Mouse (Mus musculus) adrenal gland, postnatal 14 days (tissue): ENCODE measurements at regions not wholly inside any gene's neighbourhood (a gene's known extent, or its start where the extent isn't known, plus 50 kb on each side); places are given as distances from the start of the nearest gene placed in this dataset.
A peak's percentile ranks its signal among the peaks of the same experiment; 100 is the strongest.

ENCODE experiments used
- DNase-seq: peaks from one replicate; pipeline ENCODE4 v3.0.0; 2021; ENCODE audit warnings: mixed read lengths

- DNase-seq = no peak
Observed at GRCm38 (mm10) chr12:26244701-26245100, 170.4 kb downstream of the Rnf144a start.

GRCm38 (mm10) chr12:26227557-26228020 is 187.5 kb downstream of the Rnf144a start:
- DNase-seq = no peak

- DNase-seq = peak; percentile 39
Observed at GRCm38 (mm10) chr12:26226363-26226762, 188.7 kb downstream of the Rnf144a start.

DNA sequence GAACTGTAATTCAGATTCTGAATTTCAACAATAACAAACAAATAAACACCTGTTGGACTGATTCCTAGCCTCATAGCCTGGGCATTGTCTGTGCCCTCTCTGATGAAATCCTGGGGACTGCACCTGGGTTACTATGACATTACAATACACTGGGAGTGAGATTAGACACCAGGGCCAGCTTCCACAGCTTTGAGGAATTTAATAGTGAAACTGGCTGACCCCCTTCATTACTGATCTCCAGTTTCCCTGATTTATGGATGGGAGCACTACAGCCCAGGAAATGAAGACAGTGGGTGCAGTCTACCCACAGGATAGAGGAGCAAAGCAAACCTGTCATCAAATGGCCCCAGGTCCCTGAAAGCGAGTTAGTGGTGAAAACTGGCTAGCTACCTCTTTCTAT is 202.6 kb downstream of the Rnf144a start:
- no peak for DNase-seq

DNA sequence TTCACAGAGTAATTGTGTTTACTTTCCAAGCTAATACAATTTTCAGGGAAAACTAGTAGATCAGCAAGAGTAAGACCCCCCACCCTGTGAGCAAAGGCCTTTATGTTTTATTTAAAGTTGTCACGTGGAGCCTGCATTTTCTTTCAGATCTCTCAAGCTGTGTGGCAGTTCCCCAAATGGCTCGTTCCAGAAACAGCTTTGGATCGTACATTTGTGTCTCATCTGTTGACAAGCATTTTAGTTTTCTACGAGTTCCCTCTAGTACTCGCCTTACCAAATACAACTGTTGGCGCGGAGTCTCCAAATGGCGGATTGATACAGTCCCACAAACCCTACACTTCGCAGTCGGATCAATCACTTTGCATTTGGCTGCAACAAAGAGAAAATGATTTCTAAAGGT is 203.6 kb downstream of the Rnf144a start:
- DNase-seq = no peak

GRCm38 (mm10) chr12:26206751-26207150 is 208.3 kb downstream of the Rnf144a start:
- DNase-seq = no peak

DNA sequence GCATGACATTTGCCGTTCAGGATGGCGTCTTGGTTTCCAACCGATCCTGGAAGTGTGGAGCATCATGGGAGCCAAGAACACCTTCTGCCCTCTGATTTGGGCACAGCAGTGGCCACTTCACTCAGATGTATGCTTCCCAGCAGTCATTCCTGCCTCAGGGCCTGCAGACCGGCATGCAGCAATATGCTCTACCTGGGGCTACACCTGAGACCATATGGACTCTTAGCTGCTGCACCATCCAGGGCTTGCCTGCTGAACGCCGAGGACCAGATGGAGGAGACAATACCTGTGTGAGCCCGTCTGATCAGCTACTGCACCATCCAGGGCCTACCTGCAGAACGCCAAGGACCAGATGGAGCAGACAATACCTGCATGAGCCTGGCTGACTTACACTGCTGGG is 209.0 kb downstream of the Rnf144a start:
- no peak for DNase-seq

- DNase-seq = no peak
Observed at GRCm38 (mm10) chr12:26191982-26192576, 223.0 kb downstream of the Rnf144a start.

GRCm38 (mm10) chr12:26191268-26191981 is 223.6 kb downstream of the Rnf144a start:
- peak; percentile 27 for DNase-seq

DNA sequence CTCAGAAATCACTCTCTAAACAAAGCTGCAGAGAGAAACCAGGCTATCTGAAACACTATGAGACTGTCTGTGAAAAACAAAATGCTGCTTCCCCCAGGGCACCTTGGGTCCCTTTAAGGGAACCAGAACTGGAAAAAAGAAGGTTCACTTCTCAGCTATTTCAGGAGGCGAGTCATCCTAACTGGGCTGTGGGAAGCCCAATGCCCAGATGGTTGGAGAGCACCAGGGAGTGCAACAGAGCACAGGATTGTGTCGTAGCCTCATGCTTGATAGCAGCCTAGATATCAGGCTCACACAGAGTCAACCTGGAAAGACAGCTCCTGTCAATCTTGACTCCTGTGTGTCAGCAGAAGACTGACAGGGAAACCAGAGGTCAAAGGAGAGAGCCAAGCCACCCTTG is 226.1 kb downstream of the Rnf144a start:
- DNase-seq = no peak

DNA sequence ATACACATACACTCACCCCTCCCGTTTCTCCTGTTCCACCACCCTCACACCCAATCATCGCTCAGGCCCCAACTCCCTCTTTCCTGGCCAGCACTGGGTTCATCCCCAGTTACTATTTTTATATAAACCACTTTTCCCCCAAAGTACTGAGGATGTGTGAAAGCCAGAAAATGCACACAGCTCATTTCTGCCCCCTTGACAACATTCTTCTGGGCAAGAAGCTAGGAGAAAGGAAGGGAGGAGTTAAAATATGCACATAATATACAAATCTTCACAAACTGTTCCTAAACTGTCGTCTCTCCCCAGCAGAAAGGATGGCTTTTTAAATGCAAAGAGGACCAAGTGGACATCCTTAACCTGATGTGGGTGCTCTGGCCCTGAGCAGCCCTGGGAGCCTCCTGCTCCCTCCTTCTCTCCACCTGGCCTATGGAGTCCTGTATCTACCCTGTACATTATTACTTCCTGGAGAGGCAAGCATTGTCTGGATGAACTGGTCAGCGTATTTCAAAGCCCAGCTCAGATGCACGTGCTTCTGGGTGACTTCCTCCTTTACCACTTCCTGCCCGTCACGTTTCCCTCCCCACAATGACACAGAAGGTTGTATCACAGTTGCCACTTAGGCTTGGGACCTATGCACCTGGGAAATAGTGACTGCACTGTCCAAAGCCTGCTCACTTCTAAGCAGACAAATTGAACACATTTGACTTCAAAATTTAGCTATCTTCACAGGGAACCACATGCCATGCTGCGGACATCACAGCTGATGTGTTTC is 227.8 kb downstream of the Rnf144a start:
- DNase-seq = no peak

- DNase-seq = no peak
Observed at GRCm38 (mm10) chr12:26184701-26185460, 230.2 kb downstream of the Rnf144a start.

DNA sequence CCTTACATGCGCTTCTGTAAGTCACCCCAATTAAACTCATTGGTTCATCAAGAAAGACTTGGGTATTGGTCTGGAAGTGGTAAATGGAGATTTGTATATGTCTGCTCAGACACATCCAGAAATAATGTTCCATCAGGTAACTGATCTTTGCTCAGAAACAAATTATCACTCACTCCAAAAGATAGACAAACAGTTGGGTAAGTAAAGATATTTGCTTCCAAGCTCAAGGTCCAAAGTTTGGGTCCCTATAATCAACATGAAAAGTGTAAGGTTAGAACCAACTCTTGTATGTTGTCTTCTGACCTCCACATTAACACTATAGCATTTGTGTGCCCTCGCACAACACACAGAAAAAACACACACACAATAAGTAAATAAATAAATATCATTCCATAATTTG is 232.0 kb downstream of the Rnf144a start:
- no peak for DNase-seq

GRCm38 (mm10) chr12:26180846-26181245 is 234.2 kb downstream of the Rnf144a start:
- DNase-seq = no peak

DNA sequence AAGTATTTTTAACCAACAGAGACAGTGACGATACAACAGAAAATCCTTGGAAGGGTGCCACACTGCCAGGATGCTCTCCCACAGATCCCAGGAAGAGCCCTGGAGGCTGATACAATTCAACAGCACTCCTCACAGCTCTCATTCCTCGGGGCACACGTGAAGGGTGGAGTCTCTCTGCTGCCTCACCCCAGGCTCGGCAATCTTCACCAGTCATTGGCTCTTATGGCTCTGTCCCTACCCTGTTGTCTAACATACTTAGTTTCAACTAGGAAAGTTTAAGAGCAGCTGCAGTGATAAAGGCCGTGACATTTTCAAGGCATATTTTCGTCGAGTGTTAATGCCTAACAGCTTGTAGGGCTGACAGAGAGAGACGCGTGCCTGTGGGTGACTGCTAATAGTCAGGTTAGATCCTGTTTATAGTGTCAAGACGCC is 238.8 kb downstream of the Rnf144a start:
- DNase-seq = no peak

DNA sequence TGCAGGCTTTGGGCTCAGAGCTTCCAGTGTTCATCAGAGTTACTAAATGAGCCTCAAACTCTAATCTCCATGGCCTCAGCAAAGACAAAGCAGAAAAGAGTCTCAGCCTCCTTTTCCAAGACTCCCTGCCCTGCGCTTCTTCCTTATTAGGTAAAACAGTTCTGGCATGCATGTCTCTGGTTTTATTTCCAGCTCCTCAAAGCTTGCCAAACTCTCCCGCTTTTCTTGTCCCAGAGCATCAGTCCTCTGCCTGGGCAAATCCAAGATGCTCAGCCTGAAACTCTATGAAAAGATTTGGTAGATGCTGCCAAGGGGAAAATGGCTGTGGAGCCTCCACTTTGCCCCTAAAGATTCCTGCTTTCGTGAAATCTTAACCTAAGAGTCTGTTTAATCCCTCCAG is 251.6 kb downstream of the Rnf144a start:
- no peak for DNase-seq

DNA sequence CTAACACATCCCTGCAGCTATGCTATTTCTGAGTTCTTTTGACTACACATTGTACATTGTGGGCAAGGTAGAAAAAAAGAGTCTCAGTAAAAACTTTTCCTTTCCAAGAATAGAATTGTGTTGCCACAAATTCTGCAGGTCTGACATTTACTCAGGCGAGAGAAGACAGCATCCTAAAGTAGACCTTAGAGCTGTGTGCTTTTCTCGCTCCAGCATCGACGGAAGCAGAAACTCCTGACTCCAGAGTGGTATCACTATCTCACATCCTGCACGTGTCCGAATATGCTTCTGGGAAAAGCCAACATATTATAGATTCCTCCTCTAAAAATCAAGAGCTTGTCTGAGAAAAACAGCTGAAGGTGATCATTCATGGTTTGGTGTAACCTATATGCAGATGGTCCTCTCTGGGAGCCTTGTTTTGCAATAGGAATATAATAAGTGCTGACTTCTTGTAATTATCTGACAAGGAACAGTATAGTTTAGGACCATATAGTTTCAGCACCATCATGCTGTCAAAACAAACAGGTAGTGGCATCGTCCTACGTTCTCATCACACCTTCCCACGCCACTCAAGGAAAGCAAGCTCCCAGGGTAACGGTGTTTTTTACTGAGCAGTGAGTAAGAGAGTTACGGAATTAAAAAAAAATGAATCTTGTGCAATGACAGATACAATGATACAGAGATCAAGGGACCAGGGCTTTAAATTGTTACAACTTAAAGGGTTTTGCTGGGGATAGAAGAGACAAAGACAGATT is 254.0 kb downstream of the Rnf144a start:
- no peak for DNase-seq

DNA sequence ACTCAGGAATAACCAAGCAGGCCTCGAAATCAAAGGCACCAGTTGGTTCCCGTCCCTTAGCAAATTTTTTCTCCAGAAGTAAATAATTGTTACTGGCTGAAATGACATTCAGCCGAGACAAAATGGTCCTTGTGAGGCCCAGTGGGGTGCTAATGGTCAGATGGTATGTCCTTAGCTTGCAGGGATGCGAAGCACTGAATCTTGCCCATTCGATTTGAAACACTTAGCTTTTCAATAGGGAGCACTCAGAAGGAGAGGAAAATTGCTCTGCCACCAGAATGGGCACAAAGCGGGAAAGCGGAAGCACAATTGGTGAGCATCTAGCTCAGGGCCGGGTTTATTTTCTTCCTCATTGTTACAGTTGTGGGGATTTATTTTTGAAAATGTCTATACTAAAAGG is 262.1 kb downstream of the Rnf144a start:
- DNase-seq = no peak

GRCm38 (mm10) chr12:26146336-26146735 is 268.7 kb downstream of the Rnf144a start:
- no peak for DNase-seq

DNA sequence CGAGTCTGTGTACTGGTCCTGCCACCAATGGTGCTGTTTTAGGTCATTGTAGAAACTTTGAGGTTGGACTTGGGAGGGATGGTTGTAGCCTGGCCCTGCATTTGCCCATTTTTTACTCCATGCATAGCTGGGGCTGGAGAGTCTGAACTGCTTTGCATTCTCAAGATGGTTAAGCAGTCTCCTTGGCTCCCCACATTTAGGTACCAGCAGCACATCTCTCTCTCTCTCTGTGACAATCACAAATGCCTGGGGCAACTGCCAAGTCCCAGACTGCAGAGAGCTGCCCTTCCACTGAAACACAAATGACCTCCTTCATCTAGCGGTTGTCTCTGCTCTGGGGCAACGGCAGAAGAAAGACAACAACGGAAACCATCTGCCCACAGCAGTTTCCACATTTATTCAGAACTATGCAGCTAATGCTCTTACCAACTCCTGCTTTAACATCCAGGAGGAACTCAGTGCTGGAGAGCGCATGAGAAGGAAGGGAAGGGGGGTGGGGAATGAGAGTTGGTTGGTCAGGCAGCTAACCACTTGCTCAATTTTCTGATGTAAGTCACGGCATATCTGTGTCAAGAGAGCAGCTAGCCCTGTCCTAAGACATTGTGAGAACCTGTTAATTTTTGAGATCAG is 269.9 kb downstream of the Rnf144a start:
- no peak for DNase-seq

DNA sequence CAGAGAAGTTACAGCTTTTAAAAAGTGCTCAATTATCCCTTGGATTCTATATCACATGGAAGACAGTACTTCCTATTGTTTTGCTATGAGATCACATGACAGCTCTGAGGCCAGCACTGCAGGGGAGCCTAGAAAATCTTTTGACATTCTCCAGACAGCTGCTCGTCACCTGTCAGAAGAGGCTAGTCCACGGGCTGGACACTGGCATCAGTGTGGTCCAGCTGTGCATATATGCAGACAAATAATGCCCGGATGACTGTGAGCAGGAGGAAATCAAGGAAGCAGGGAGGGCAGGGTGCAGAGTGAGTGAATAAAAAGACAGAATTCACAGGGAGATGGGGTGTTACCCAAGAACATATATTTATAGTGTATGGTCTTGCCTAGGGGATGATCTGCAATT is 270.4 kb downstream of the Rnf144a start:
- no peak for DNase-seq
